Mouse (Mus musculus): ENCODE data around the gene Aif1l. TPM values are rescaled to one million over a fixed set of nuclear protein-coding genes. Genes with fewer than 3 reads are reported as not detected.

Gene Aif1l
- polyA plus RNA-seq, 2 experiments = 1.3 to 1.5 TPM

DNA sequence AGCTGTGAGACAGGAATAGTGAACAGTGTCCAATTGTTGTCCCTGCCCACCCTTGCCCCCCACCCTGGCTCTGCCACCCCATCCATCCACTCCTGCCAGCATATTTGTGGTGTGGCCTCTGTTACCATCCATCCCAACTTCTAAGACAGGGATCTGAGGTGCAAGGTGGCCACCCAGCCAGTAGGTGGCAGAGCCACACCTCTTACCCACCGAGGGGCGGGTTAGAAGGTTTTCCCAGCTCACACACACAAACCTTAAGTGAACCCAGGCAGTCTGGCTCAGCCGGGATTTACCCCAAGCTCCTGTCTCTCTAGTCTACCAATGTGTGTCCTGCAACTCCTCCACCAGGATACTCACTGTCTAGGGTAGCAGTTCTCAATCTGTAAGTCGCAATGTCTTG, 32.3 kb upstream of the Aif1l start:
- no peak for ATAC-seq (ENCODE audit: insufficient read depth)
- Histone ChIP-seq H3K9ac (replicated peaks) (no peak overlapping the region), H3K4me3 (ENCODE audit: insufficient read depth in 1 of 2, low read depth in 2 of 2, low read length in 2 of 2) (no peak overlapping the region), H3K4me1 (replicated peaks; ENCODE audit: control insufficient read depth in 2 of 2, insufficient read depth in 2 of 2, low read length in 1 of 2) (no peaks in the 10 kb centered on the region), H3K27me3 (ENCODE audit: control insufficient read depth, insufficient read depth, low read length) (no peaks in the 10 kb centered on the region), H3K27ac (no peak overlapping the region), H3K4me2 (ENCODE audit: low read depth) (no peak overlapping the region), H3K9me3 (ENCODE audit: control insufficient read depth, low read length) (no peaks in the 10 kb centered on the region), H3K36me3 (replicated peaks; ENCODE audit: control insufficient read depth, insufficient read depth, low read depth) (no peaks in the 10 kb centered on the region)
- TF ChIP-seq CTCF (IDR thresholded peaks at IDR 0.05; ENCODE audit: low read depth) = peak; percentile 81
- no peak for TF ChIP-seq EP300 (IDR thresholded peaks at IDR 0.05; ENCODE audit: low read depth)
- 17% methylated on average over 4 of the region's 4 CpGs for WGBS (ENCODE audit: insufficient replicate concordance)
- no peak for DNase-seq (ENCODE audit: low read depth in 3 of 3, low spot score in 3 of 3)

DNA sequence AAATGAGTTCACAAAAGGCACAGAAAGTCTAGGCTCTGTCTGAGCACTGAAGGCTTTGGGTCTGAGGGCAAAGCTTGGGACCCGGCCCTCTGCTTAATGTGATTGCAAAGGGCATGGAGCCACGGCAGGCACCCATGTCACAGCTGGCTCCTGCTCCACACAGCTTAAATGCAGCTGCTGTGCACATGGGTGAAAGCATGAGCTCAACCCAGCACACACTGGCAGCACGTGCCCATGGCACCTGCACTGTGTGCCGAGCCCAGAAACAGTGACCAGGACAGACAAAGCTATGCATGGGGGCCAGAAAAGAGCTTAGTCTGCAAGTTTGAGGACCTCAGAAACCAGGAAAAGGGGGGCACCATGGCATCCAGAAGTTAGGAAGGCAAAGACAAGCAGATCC, 26.3 kb upstream of the Aif1l start:
- DNase-seq (ENCODE audit: low read depth in 3 of 3, low spot score in 3 of 3) (no peak), ATAC-seq (ENCODE audit: insufficient read depth) (no peak)
- Histone ChIP-seq H3K27me3 (ENCODE audit: control insufficient read depth, insufficient read depth, low read length) (no peaks in the 10 kb centered on the region), H3K4me3 (ENCODE audit: insufficient read depth in 1 of 2, low read depth in 2 of 2, low read length in 2 of 2) (no peak overlapping the region), H3K27ac (no peak overlapping the region), H3K4me1 (replicated peaks; ENCODE audit: control insufficient read depth in 2 of 2, insufficient read depth in 2 of 2, low read length in 1 of 2) (no peaks in the 10 kb centered on the region), H3K9ac (replicated peaks) (no peak overlapping the region), H3K4me2 (ENCODE audit: low read depth) (no peak overlapping the region), H3K36me3 (replicated peaks; ENCODE audit: control insufficient read depth, insufficient read depth, low read depth) (no peaks in the 10 kb centered on the region), H3K9me3 (ENCODE audit: control insufficient read depth, low read length) (no peaks in the 10 kb centered on the region)
- 55% methylated on average over 4 of the region's 4 CpGs for whole genome bisulfite sequencing (ENCODE audit: insufficient replicate concordance)
- TF ChIP-seq CTCF (IDR thresholded peaks at IDR 0.05; ENCODE audit: low read depth) = no peak
- TF ChIP-seq EP300 (IDR thresholded peaks at IDR 0.05; ENCODE audit: low read depth) = no peak

DNA sequence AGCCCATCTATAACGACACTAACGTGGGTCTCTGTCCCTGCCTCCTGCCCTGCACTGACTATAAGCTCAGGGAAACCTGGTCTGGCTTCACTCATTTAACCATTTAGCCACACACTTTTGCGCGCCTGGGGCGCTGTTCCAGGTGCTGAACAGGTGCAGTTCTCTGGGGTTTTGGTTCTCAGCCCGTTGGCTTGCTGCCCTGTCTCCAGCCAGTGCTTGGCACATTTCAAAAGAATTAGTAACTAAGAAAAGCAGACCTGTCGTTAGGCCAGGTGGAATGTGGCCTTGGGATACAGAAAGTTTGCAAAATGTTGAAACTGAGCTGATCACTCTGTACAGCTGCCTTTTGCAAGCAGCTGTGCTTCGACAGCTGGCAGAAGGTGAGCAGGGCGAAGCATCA, 25.1 kb upstream of the Aif1l start:
- WGBS (ENCODE audit: insufficient replicate concordance) = 20% methylated on average over 9 of the region's 9 CpGs
- H3K9ac ChIP-seq (replicated peaks) = no peak overlapping the region
- ATAC-seq (ENCODE audit: insufficient read depth) (no peak), DNase-seq (ENCODE audit: low read depth in 3 of 3, low spot score in 3 of 3) (no peak)
- no peaks in the 10 kb centered on the region for H3K9me3 ChIP-seq (ENCODE audit: control insufficient read depth, low read length)
- TF ChIP-seq CTCF (IDR thresholded peaks at IDR 0.05; ENCODE audit: low read depth) (no peak), EP300 (IDR thresholded peaks at IDR 0.05; ENCODE audit: low read depth) (no peak)
- no peak overlapping the region for H3K4me2 ChIP-seq (ENCODE audit: low read depth)
- no peaks in the 10 kb centered on the region for H3K4me1 ChIP-seq (replicated peaks; ENCODE audit: control insufficient read depth in 2 of 2, insufficient read depth in 2 of 2, low read length in 1 of 2)
- no peak overlapping the region for H3K4me3 ChIP-seq (ENCODE audit: insufficient read depth in 1 of 2, low read depth in 2 of 2, low read length in 2 of 2)
- no peak overlapping the region for H3K27ac ChIP-seq
- no peaks in the 10 kb centered on the region for H3K27me3 ChIP-seq (ENCODE audit: control insufficient read depth, insufficient read depth, low read length)
- no peaks in the 10 kb centered on the region for H3K36me3 ChIP-seq (replicated peaks; ENCODE audit: control insufficient read depth, insufficient read depth, low read depth)

DNA sequence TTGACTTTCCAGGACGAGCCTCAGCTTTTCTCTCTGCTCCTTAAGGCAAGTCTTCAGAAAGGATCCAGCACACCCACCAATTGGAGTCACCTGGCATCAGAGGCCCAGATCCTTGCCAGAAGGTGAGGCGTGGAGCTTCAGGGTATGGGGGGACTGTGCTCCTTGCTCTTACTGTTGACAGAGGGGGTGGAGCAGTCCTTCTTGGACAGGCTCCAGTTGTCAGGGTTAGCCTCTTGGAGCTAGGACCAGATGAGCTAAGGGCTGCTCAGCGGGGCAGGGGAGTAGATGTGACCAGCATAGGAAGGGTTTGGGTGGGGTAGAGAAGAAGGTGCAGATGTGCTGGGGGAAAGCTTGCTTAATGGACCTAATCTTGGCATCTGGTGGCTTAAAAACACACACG, 24.0 kb upstream of the Aif1l start:
- no peak overlapping the region for H3K4me2 ChIP-seq (ENCODE audit: low read depth)

DNA sequence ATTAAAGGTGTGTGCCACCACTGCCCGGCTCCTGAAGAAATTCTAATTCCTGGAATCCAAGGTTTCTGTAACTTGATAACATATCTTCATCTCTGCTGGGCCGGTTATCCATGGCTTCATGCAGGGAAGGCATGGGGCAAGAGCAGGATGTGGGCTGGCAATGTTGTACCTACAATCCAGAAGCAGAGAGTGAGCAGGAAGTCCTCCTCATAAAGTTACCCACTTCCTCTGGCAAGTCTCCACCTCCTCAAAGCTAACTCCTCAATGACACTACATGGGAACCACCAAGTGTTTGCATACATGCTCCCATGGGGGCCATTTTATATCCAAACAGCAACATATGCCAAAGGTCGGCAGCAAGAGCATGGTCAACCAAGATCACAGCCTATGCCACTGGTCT, 20.3 kb upstream of the Aif1l start:
- no peak for ATAC-seq (ENCODE audit: insufficient read depth)

More for the DNA sequence above, 24.0 kb upstream of the Aif1l start:
- TF ChIP-seq CTCF (IDR thresholded peaks at IDR 0.05; ENCODE audit: low read depth) (no peak), EP300 (IDR thresholded peaks at IDR 0.05; ENCODE audit: low read depth) (no peak)
- Histone ChIP-seq H3K4me1 (replicated peaks; ENCODE audit: control insufficient read depth in 2 of 2, insufficient read depth in 2 of 2, low read length in 1 of 2) (no peaks in the 10 kb centered on the region), H3K9me3 (ENCODE audit: control insufficient read depth, low read length) (no peaks in the 10 kb centered on the region), H3K9ac (replicated peaks) (no peak overlapping the region), H3K4me3 (ENCODE audit: insufficient read depth in 1 of 2, low read depth in 2 of 2, low read length in 2 of 2) (no peak overlapping the region), H3K36me3 (replicated peaks; ENCODE audit: control insufficient read depth, insufficient read depth, low read depth) (no peaks in the 10 kb centered on the region), H3K27ac (no peak overlapping the region), H3K27me3 (ENCODE audit: control insufficient read depth, insufficient read depth, low read length) (no peaks in the 10 kb centered on the region)
- ATAC-seq (ENCODE audit: insufficient read depth) (no peak), DNase-seq (ENCODE audit: low read depth in 3 of 3, low spot score in 3 of 3) (no peak)
- WGBS (ENCODE audit: insufficient replicate concordance) = 34% methylated on average over 4 of the region's 4 CpGs

More for the DNA sequence above, 20.3 kb upstream of the Aif1l start:
- Histone ChIP-seq H3K9ac (replicated peaks) (no peak overlapping the region), H3K36me3 (replicated peaks; ENCODE audit: control insufficient read depth, insufficient read depth, low read depth) (no peaks in the 10 kb centered on the region), H3K4me2 (ENCODE audit: low read depth) (no peak overlapping the region), H3K4me1 (replicated peaks; ENCODE audit: control insufficient read depth in 2 of 2, insufficient read depth in 2 of 2, low read length in 1 of 2) (no peaks in the 10 kb centered on the region), H3K27me3 (ENCODE audit: control insufficient read depth, insufficient read depth, low read length) (no peaks in the 10 kb centered on the region), H3K4me3 (ENCODE audit: insufficient read depth in 1 of 2, low read depth in 2 of 2, low read length in 2 of 2) (no peak overlapping the region), H3K27ac (no peak overlapping the region), H3K9me3 (ENCODE audit: control insufficient read depth, low read length) (no peaks in the 10 kb centered on the region)
- no peak for DNase-seq (ENCODE audit: low read depth in 3 of 3, low spot score in 3 of 3)
- WGBS (ENCODE audit: insufficient replicate concordance) = 43% methylated on average over 3 of the region's 3 CpGs
- TF ChIP-seq EP300 (IDR thresholded peaks at IDR 0.05; ENCODE audit: low read depth) = no peak
- no peak for TF ChIP-seq CTCF (IDR thresholded peaks at IDR 0.05; ENCODE audit: low read depth)

Data from liver, embryonic 14.5 days (tissue).